Mouse (Mus musculus) neural tube, embryonic 13.5 days (tissue): Measurements from ENCODE around the gene Fbxl18. TPM values are rescaled to one million over a fixed set of nuclear protein-coding genes. Genes with fewer than 3 reads are reported as not detected.
"Not testable (repeated sequence)": the region's sequence is repeated elsewhere in the genome, so short reads cannot be mapped to it uniquely, and the experiment has no call there.

ENCODE experiments used
- ATAC-seq: fragments of 200-750 bp; cut with Nextera tagmentation; 2 replicates; pipeline ENCODE4 v1.8.0; 2017; ENCODE audit warnings: low read depth, mild to moderate bottlenecking, moderate TSS enrichment, moderate library complexity
- H3K27ac ChIP-seq: fragments of 300-500 bp; sonication (generic); replicated peaks from 2 replicates; pipeline ENCODE4 v1.5.1; 2015; ENCODE audit warnings: moderate library complexity, mild to moderate bottlenecking, inconsistent platforms
- H3K27me3 ChIP-seq: fragments of 300-500 bp; sonication (generic); 2 replicates; pipeline ENCODE4 v1.6.1; 2015; ENCODE audit warnings: mild to moderate bottlenecking, inconsistent platforms
- H3K36me3 ChIP-seq: fragments of 300-500 bp; sonication (generic); 2 replicates; pipeline ENCODE4 v1.6.1; 2015; ENCODE audit warnings: mild to moderate bottlenecking, inconsistent platforms
- H3K4me1 ChIP-seq: fragments of 300-500 bp; sonication (generic); replicated peaks from 2 replicates; pipeline ENCODE4 v1.6.1; 2015; ENCODE audit warnings: inconsistent platforms
- H3K4me2 ChIP-seq: fragments of 300-500 bp; sonication (generic); 2 replicates; pipeline ENCODE4 v1.6.1; 2015; ENCODE audit warnings: inconsistent platforms, mild to moderate bottlenecking, moderate library complexity
- H3K4me3 ChIP-seq: fragments of 300-500 bp; sonication (generic); 2 replicates; pipeline ENCODE4 v1.5.1; 2015; ENCODE audit warnings: mild to moderate bottlenecking, inconsistent platforms
- H3K9ac ChIP-seq: fragments of 300-500 bp; sonication (generic); 2 replicates; pipeline ENCODE4 v1.6.1; 2015; ENCODE audit warnings: moderate library complexity, mild to moderate bottlenecking, inconsistent platforms
- H3K9me3 ChIP-seq: fragments of 300-500 bp; sonication (generic); 2 replicates; pipeline ENCODE4 v1.6.1; 2016; ENCODE audit warnings: inconsistent platforms
- WGBS: fragments of 180-500 bp; shearing (Covaris S2); methylation state at CpG from one replicate; pipeline ENCODE4 v1.1.7; 2015; 5-methylcytosine and 5-hydroxymethylcytosine counted together
- polyA plus RNA-seq: library from polyadenylated mRNA; unstranded; fragments of >200 nt; fragmentation: Nextera tagmentation; extraction: Ambion mirVana; gene quantifications from 2 replicates; pipeline ENCODE4 v1.2.1, GENCODE M21; 2015

Gene Fbxl18
- polyA plus RNA-seq, 1 experiment from 2014 or later, result 25.5 TPM

DNA sequence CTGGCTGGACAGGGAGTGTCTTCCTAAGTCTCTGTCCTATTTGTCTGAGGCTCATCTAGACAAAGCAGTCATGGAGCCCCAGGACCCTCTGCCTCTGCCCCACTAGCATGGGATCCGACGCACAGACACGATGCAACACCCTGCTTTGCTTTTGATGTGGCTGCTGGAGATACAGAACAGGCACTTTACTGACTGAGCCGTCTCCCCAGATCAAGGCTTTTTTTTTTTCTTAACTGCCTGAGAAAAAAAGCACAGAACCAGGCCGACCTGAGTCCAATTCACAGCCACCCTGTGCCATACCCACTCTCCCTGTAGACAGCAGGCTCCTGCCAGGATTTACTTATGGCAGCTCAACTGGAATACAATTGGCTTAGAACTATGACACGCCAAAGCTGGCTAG is 3.8 kb downstream of the Fbxl18 start:
- no peaks in the 10 kb centered on the region for H3K27me3 ChIP-seq
- peaks cover 13% of the 10 kb centered on the region for H3K36me3 ChIP-seq
- no peak overlapping the region for H3K4me3 ChIP-seq
- whole genome bisulfite sequencing, result 86% methylated on average over 6 of the region's 6 CpGs
- H3K4me1 ChIP-seq, result peaks cover 30% of the 10 kb centered on the region
- ATAC-seq, result no peak
- H3K9me3 ChIP-seq, result no peaks in the 10 kb centered on the region
- no peak overlapping the region for H3K4me2 ChIP-seq
- no peak overlapping the region for H3K9ac ChIP-seq
- no peak overlapping the region for H3K27ac ChIP-seq

DNA sequence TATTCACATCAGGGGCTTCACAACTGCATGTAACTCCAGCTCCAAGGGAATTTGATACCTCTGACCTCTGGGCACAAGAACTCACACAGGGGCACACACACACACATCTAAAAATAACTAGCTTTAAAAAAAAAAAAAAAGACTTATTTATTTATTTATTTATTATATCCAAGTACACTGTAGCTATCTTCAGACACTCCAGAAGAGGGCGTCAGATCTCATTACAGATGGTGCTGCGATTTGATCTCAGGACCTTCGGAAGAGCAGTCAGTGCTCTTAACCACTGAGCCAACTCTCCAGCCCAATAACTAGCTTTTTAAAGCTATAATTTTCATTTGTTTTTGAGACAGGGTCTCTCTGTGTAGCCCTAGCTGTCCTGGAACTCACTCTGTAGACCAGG is 7.7 kb downstream of the Fbxl18 start:
- H3K4me2 ChIP-seq, H3K4me1 ChIP-seq, H3K27ac ChIP-seq, H3K9me3 ChIP-seq, H3K4me3 ChIP-seq, ATAC-seq, H3K27me3 ChIP-seq, H3K9ac ChIP-seq: not testable (repeated sequence)
- 90% methylated on average over 3 of the region's 3 CpGs for WGBS
- H3K36me3 ChIP-seq, result peaks cover 45% of the 10 kb centered on the region

DNA sequence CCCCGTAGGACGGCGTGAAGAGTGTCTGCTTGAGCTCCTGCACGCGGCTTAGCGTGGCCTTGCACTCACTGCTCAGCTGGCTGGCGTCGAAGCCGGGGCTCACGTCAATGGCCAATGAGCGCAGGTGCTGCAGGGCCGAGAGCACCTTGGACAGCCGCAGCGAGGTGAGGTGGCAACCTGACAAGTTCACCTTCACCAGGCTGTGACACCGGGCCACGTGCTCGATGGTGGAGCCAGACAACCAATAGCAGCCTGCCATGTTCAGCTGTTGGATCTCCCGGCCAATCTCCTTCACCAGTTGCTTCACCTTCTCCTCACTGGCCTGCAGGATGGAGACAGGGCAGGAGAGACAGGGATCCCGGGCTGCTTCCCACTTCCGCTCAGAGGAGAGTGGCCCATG is 8.5 kb downstream of the Fbxl18 start:
- WGBS, result 94% methylated on average over 20 of the region's 20 CpGs
- H3K4me1 ChIP-seq, result peaks cover 6% of the 10 kb centered on the region; the same call in 1 of the 2 replicates
- no peak for ATAC-seq
- peaks cover 45% of the 10 kb centered on the region for H3K36me3 ChIP-seq
- no peak overlapping the region for H3K4me2 ChIP-seq
- no peak overlapping the region for H3K9ac ChIP-seq
- H3K4me3 ChIP-seq, result no peak overlapping the region
- H3K27ac ChIP-seq, result no peak overlapping the region
- no peaks in the 10 kb centered on the region for H3K27me3 ChIP-seq
- no peaks in the 10 kb centered on the region for H3K9me3 ChIP-seq

DNA sequence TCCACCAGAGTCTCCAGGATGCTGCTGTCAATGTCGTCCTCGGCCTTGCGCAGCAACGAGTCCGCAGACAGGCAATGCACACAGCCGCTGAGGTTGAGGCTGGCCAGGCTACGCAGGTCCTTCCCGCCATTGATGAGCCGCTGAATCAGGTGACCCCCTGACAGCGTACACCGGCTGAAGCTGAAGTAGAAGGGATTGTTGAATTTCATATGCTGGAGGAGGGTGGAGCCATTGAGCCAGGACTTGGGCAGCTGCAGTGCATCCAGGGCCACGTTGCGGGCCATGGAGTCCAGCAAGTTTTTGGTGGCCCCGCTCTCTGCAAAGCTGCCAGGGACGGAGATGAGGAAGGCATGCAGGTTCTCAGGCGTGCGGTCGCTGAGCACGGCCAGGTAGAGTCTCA is 9.0 kb downstream of the Fbxl18 start:
- H3K4me2 ChIP-seq, result no peak overlapping the region
- no peak overlapping the region for H3K4me3 ChIP-seq
- WGBS, result 96% methylated on average over 19 of the region's 19 CpGs
- peaks cover 45% of the 10 kb centered on the region for H3K36me3 ChIP-seq
- H3K9me3 ChIP-seq, result no peaks in the 10 kb centered on the region
- H3K9ac ChIP-seq, result no peak overlapping the region
- ATAC-seq, result no peak
- H3K27ac ChIP-seq, result no peak overlapping the region
- peaks cover 9% of the 10 kb centered on the region for H3K4me1 ChIP-seq
- no peaks in the 10 kb centered on the region for H3K27me3 ChIP-seq

DNA sequence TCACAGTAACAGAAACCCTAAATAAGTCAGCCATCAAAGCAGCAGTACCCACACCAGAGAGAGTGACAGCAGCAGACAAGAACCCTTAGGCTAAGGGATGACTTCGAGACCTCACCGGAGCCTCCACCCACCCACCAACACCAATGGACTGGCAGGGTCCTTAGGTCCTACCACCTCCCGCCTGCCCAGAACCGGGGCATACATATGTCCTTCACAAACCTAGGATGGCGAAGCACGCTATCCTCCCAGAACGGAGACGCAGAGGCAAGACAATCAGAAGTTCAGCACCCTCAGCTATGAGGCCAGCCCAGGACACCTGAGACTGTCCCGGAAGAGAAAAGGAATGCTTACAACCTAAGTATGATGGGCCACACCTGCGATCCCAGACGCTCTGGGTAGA is 12.8 kb downstream of the Fbxl18 start:
- ATAC-seq, result no peak
- no peaks in the 10 kb centered on the region for H3K27me3 ChIP-seq
- WGBS, result 93% methylated on average over 11 of the region's 11 CpGs
- peaks cover 34% of the 10 kb centered on the region for H3K4me1 ChIP-seq
- peaks cover 48% of the 10 kb centered on the region for H3K36me3 ChIP-seq
- H3K4me2 ChIP-seq, result no peak overlapping the region
- H3K27ac ChIP-seq, result no peak overlapping the region
- no peak overlapping the region for H3K9ac ChIP-seq
- no peak overlapping the region for H3K4me3 ChIP-seq
- no peaks in the 10 kb centered on the region for H3K9me3 ChIP-seq

DNA sequence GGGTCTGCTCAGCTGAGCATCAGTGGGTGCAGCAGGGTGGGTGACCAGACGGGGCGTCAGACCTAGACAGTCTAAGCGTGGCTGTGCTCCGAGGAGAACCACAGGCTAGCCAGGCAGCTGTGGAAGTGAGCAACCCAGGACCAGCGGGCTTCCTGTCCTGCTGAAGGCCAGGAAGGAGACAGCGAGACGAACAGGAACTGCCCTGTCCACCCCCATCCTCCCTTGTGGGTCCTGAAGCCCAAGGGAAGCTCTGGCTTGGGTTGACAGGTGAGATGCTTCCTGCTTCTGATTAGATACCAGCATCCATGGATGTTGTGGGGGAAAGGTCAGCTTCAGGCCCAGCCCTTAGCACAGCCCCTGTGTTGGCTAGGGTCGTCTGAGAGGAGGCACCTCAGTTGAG is 13.3 kb downstream of the Fbxl18 start:
- no peaks in the 10 kb centered on the region for H3K27me3 ChIP-seq
- no peaks in the 10 kb centered on the region for H3K9me3 ChIP-seq
- no peak for ATAC-seq
- peaks cover 38% of the 10 kb centered on the region for H3K4me1 ChIP-seq
- no peak overlapping the region for H3K4me3 ChIP-seq
- H3K36me3 ChIP-seq, result peaks cover 46% of the 10 kb centered on the region
- H3K4me2 ChIP-seq, result no peak overlapping the region
- WGBS, result 79% methylated on average over 8 of the region's 8 CpGs
- H3K27ac ChIP-seq, result 0 out of 2 replicates have a peak overlapping the region, but pooled peaks have one; percentile 33
- H3K9ac ChIP-seq, result peak overlapping the region; percentile 62

DNA sequence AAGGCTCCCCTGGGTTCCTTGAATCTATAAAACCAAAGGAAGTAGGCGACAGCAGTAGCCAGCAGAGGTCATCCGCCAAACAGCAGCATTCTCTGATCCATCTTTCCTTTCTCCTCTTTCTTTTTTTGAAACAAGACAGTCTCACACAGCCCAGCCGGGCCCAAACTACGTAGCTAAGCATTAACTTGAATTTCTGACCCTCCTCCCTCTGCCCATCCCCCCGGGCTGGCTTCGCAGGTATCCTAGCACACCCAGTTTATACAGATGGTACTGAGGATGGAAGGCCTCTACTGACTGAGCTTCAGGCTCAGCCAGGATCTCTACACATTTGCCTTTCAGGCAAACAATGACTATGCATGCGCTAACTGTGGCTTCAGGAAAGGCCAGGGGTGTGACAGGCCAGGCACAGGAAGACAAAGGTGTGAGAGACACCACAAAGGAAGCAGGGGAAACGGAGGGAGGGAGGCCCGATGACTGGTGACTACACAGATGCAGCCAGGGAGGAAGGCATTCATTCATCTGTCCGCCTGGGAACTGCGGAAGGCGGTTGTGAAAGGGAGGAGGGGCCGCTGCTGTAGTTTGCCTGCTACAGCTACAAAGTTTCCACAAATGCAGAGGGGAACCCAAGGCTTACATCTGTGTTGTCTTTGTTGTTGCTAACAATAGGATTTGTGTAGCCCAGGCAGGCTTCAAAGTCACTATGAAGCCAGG is 14.3 kb downstream of the Fbxl18 start:
- no peak for ATAC-seq
- H3K27ac ChIP-seq, result peak overlapping the region; percentile 72
- WGBS, result 23% methylated on average over 13 of the region's 13 CpGs
- H3K27me3 ChIP-seq, result no peaks in the 10 kb centered on the region
- H3K4me1 ChIP-seq, result peaks cover 45% of the 10 kb centered on the region
- no peak overlapping the region for H3K4me3 ChIP-seq
- 0 out of 2 replicates have a peak overlapping the region, but pooled peaks have one; percentile 3 for H3K4me2 ChIP-seq
- peak overlapping the region; percentile 62 for H3K9ac ChIP-seq
- H3K36me3 ChIP-seq, result peaks cover 46% of the 10 kb centered on the region
- no peaks in the 10 kb centered on the region for H3K9me3 ChIP-seq

DNA sequence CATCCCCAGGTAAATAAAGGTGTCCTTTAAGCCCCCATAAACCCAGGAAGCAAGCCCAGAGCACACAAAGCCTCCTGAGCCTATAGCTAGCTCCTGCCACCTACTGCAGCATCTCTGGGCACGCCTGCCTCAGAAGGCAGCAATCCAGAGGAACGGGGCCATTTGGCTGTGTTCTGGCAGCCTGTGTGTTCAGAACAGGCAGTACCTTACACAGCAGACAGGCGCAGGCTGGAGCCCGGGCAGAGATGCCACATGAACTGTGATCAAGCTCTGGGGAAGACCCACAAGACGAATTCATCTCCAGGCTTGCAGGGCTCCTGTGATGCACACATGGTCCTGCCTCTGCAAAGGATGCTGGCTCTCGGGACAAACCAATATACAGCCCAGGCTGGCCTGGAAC is 15.0 kb downstream of the Fbxl18 start:
- no peak for ATAC-seq
- Histone ChIP-seq H3K27me3 (no peaks in the 10 kb centered on the region), H3K9ac (peak overlapping the region; percentile 62; the same call in 1 of the 2 replicates), H3K9me3 (no peaks in the 10 kb centered on the region), H3K4me3 (no peak overlapping the region), H3K27ac (0 out of 2 replicates have a peak overlapping the region, but pooled peaks have one; percentile 72), H3K4me1 (peaks cover 51% of the 10 kb centered on the region), H3K4me2 (no peak overlapping the region), H3K36me3 (peaks cover 46% of the 10 kb centered on the region)
- 80% methylated on average over 6 of the region's 6 CpGs for WGBS

DNA sequence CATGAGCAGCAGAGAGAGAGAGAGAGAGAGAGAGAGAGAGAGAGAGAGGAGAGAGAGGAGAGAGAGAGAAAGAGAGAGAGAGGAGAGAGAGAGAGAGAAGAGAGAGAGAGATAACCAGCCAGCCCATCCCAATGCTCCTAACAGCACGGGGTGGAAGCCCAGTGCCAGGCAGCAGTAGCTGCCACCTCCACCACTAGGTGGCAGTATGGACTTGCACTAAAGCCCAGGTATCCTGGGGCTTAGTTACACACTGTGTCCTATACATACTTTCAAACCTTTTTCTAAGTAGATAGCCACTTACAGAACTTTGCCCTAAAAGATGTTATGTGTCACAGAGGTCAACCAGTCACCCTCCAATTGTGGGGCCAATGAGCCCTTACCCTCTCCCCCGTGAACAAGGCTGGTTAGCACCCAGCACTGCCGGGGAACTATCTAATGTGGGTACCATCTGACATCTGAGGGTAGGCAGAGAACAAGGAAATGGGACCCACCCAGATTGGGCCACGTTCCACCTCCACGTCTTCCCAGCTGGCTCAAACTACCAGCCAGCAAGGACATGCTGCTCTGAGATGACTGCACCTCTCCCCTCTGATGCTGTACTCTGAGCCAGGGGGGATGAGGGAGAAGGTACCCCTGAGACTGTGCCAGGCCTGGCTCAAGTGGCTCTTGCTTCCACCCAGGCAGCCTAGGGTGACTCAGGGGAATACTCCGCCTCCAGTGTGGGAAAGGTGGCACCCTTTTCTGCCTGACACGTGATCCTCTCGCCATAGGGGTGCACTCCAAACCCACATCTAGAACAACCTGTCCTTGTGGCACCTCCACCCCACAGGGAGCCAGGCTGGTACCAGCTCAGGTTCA is 15.7 kb downstream of the Fbxl18 start:
- ATAC-seq, result no peak
- Histone ChIP-seq H3K9ac (no peak overlapping the region), H3K36me3 (peaks cover 46% of the 10 kb centered on the region), H3K9me3 (no peaks in the 10 kb centered on the region), H3K4me1 (peaks cover 58% of the 10 kb centered on the region), H3K4me2 (no peak overlapping the region), H3K27me3 (no peaks in the 10 kb centered on the region), H3K4me3 (no peak overlapping the region), H3K27ac (no peak overlapping the region)
- 66% methylated on average over 8 of the region's 8 CpGs for WGBS

DNA sequence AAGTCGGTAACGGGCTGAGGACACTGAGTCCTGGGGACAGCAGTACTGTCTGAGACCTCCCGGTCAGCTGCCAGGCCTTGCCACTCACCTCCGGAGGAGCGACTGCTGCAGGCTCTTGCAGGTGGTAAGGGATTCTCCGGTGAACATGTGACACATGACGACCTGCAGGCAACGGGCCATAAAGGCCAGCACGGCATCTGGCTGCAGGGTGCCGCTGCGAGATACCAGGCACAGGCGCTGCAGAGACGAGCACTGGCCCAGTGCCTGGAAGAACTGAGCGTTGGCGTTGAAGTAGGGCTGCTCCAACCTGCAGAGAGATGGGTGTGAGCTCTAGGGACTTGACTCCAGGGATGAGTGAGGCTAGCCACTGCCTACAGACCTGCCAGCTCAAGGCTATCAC is 16.7 kb downstream of the Fbxl18 start:
- Histone ChIP-seq H3K4me1 (peaks cover 59% of the 10 kb centered on the region), H3K9me3 (no peaks in the 10 kb centered on the region), H3K9ac (no peak overlapping the region), H3K36me3 (peaks cover 46% of the 10 kb centered on the region), H3K4me3 (no peak overlapping the region), H3K27me3 (no peaks in the 10 kb centered on the region), H3K27ac (no peak overlapping the region), H3K4me2 (no peak overlapping the region)
- no peak for ATAC-seq
- WGBS, result 86% methylated on average over 15 of the region's 15 CpGs

DNA sequence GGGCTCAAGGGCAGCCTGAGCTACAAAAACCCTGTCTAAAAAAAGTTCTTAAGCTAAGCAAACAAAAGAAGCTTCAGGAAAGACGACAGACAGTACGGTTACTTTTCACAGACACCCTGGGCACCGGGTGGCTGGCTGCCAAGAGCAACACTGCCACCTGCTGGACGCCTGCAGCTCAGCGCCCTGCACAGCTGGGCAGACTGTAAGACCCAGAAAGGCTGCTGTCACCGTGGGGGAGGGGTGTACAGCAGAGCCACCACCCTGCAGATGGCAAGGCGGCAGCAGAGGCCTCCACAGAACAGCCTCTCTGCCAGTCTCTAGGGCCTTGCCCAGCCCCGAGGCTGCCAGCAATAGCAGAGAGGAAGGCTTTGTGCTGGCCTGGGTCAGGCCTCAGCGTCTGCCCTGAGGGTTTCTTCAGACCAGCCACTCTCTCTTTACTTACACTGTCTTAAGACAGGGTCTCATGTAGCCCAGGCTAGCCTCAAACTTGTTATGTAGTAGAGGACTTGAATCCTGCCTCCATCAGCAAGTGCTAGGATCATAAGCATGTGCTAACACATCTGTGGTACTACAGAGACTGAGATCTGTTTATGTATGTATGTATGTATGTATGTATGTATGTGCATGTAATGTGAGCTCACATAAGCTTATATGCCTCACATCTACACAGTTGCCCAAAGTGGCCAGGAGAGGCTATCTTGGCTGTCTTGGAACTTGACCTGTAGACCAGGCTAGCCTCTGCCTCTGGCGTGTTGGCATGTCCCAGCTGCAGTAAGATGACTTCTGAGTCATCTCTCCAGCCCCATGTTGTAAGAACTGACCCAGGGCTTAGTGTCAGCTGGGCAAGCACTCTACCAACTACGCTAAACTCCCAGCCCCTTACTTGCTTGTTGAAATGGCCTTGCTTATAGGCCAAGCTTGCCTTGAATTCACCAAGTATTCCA is 17.6 kb downstream of the Fbxl18 start:
- Histone ChIP-seq H3K9me3 (no peaks in the 10 kb centered on the region), H3K4me2 (no peak overlapping the region), H3K9ac (no peak overlapping the region), H3K4me3 (no peak overlapping the region), H3K36me3 (peaks cover 48% of the 10 kb centered on the region), H3K27me3 (no peaks in the 10 kb centered on the region), H3K27ac (peak overlapping the region; percentile 59), H3K4me1 (peaks cover 59% of the 10 kb centered on the region)
- WGBS, result 22% methylated on average over 11 of the region's 11 CpGs
- ATAC-seq, result peak; percentile 80
